Mouse (Mus musculus) midbrain, embryonic 10.5 days (tissue): ENCODE measurements around the gene Ski. TPM values are rescaled to one million over a fixed set of nuclear protein-coding genes. Genes with fewer than 3 reads are reported as not detected.
A peak's percentile ranks its signal among the peaks of the same experiment; 100 is the strongest.

Experiments used
- DNase-seq: peaks from one replicate; pipeline ENCODE4 v3.0.0-alpha.2; 2017; ENCODE audit warnings: low spot score
- H3K27ac ChIP-seq: fragments of 300-500 bp; sonication (generic); replicated peaks from 2 replicates; pipeline ENCODE4 v1.5.1; 2016; ENCODE audit warnings: mild to moderate bottlenecking
- H3K27me3 ChIP-seq: fragments of 300-500 bp; sonication (generic); 2 replicates; pipeline ENCODE4 v1.6.1; 2016; ENCODE audit warnings: low read depth, mild to moderate bottlenecking; ENCODE audit not compliant: poor library complexity, severe bottlenecking
- H3K36me3 ChIP-seq: fragments of 300-500 bp; sonication (generic); 2 replicates; pipeline ENCODE4 v1.6.1; 2016; ENCODE audit warnings: mild to moderate bottlenecking, moderate library complexity
- H3K4me1 ChIP-seq: fragments of 300-500 bp; sonication (generic); 2 replicates; pipeline ENCODE4 v1.6.1; 2016
- H3K4me3 ChIP-seq: fragments of 300-500 bp; sonication (generic); 2 replicates; pipeline ENCODE4 v1.5.1; 2016; ENCODE audit warnings: mild to moderate bottlenecking, moderate library complexity
- H3K9me3 ChIP-seq: fragments of 300-500 bp; sonication (generic); replicated peaks from 2 replicates; pipeline ENCODE4 v1.6.1; 2016; ENCODE audit warnings: mild to moderate bottlenecking
- WGBS: fragments of 180-500 bp; shearing (Covaris S2); methylation state at CpG from one replicate; pipeline ENCODE4 v1.1.7; 2016; 5-methylcytosine and 5-hydroxymethylcytosine counted together
- polyA plus RNA-seq: library from polyadenylated mRNA; unstranded; fragments of >200 nt; fragmentation: Nextera tagmentation; extraction: Ambion mirVana; gene quantifications from 2 replicates; pipeline ENCODE4 v1.2.1, GENCODE M21; 2016

Gene Ski
- polyA plus RNA-seq, 1 experiment from 2014 or later = 10.1 TPM

- Histone ChIP-seq H3K27me3 (peaks cover 14% of the 10 kb centered on the region), H3K9me3 (no peaks in the 10 kb centered on the region), H3K4me1 (peaks cover 58% of the 10 kb centered on the region), H3K36me3 (no peaks in the 10 kb centered on the region), H3K27ac (peak overlapping the region; percentile 30; the same call in 1 of the 2 replicates), H3K4me3 (no peak overlapping the region)
- WGBS = 80% methylated on average over 14 of the region's 14 CpGs
- DNase-seq = no peak
Observed at GRCm38 (mm10) chr4:155146107-155146823, 76.1 kb downstream of the Ski start.

- DNase-seq = no peak
- Histone ChIP-seq H3K4me1 (peaks cover 53% of the 10 kb centered on the region), H3K4me3 (no peak overlapping the region), H3K27me3 (peaks cover 5% of the 10 kb centered on the region), H3K9me3 (no peaks in the 10 kb centered on the region), H3K36me3 (no peaks in the 10 kb centered on the region), H3K27ac (peak overlapping the region; percentile 88)
- WGBS = 48% methylated on average over 4 of the region's 4 CpGs
Observed at GRCm38 (mm10) chr4:155144548-155145180, 77.7 kb downstream of the Ski start.

- Histone ChIP-seq H3K9me3 (no peaks in the 10 kb centered on the region), H3K27me3 (no peaks in the 10 kb centered on the region; the same call in 1 of the 2 replicates), H3K4me3 (peak overlapping the region; percentile 18; the same call in 1 of the 2 replicates), H3K27ac (peak overlapping the region; percentile 88), H3K4me1 (peaks cover 50% of the 10 kb centered on the region), H3K36me3 (no peaks in the 10 kb centered on the region)
- WGBS = 45% methylated on average over 12 of the region's 12 CpGs
- DNase-seq = peak; percentile 75
Observed at GRCm38 (mm10) chr4:155143871-155144502, 78.4 kb downstream of the Ski start.

GRCm38 (mm10) chr4:155143411-155143810 is 79.0 kb downstream of the Ski start:
- Histone ChIP-seq H3K4me3 (no peak overlapping the region), H3K4me1 (peaks cover 47% of the 10 kb centered on the region), H3K36me3 (no peaks in the 10 kb centered on the region), H3K27ac (peak overlapping the region; percentile 88), H3K27me3 (no peaks in the 10 kb centered on the region), H3K9me3 (no peaks in the 10 kb centered on the region)
- WGBS = 55% methylated on average over 2 of the region's 2 CpGs
- no peak for DNase-seq

- Histone ChIP-seq H3K4me1 (peaks cover 47% of the 10 kb centered on the region), H3K27me3 (no peaks in the 10 kb centered on the region), H3K9me3 (no peaks in the 10 kb centered on the region), H3K4me3 (no peak overlapping the region), H3K27ac (peak overlapping the region; percentile 88), H3K36me3 (no peaks in the 10 kb centered on the region)
- DNase-seq = no peak
- 90% methylated on average over 5 of the region's 5 CpGs for WGBS
Observed at GRCm38 (mm10) chr4:155142836-155143235, 79.6 kb downstream of the Ski start.

- WGBS = 76% methylated on average over 12 of the region's 12 CpGs
- no peak overlapping the region; the same call in 1 of the 2 replicates for H3K27ac ChIP-seq
- no peaks in the 10 kb centered on the region for H3K27me3 ChIP-seq
- H3K4me3 ChIP-seq = no peak overlapping the region
- no peaks in the 10 kb centered on the region for H3K9me3 ChIP-seq
- DNase-seq = no peak
- peaks cover 51% of the 10 kb centered on the region for H3K4me1 ChIP-seq
- no peaks in the 10 kb centered on the region for H3K36me3 ChIP-seq
Observed at GRCm38 (mm10) chr4:155140795-155141265, 81.6 kb downstream of the Ski start.

GRCm38 (mm10) chr4:155140150-155140549 is 82.2 kb downstream of the Ski start:
- no peaks in the 10 kb centered on the region for H3K27me3 ChIP-seq
- no peaks in the 10 kb centered on the region for H3K36me3 ChIP-seq
- H3K9me3 ChIP-seq = no peaks in the 10 kb centered on the region
- H3K4me3 ChIP-seq = no peak overlapping the region
- peaks cover 51% of the 10 kb centered on the region for H3K4me1 ChIP-seq
- 93% methylated on average over 2 of the region's 2 CpGs for WGBS
- no peak for DNase-seq
- H3K27ac ChIP-seq = no peak overlapping the region

GRCm38 (mm10) chr4:155139281-155140045 is 82.9 kb downstream of the Ski start:
- no peak for DNase-seq
- Histone ChIP-seq H3K9me3 (no peaks in the 10 kb centered on the region), H3K27me3 (no peaks in the 10 kb centered on the region), H3K4me1 (peaks cover 51% of the 10 kb centered on the region), H3K4me3 (no peak overlapping the region), H3K27ac (no peak overlapping the region; the same call in 1 of the 2 replicates), H3K36me3 (no peaks in the 10 kb centered on the region)
- WGBS = 83% methylated on average over 12 of the region's 12 CpGs

GRCm38 (mm10) chr4:155138451-155138850 is 83.9 kb downstream of the Ski start:
- H3K4me1 ChIP-seq = peaks cover 51% of the 10 kb centered on the region

GRCm38 (mm10) chr4:155137891-155138290 is 84.5 kb downstream of the Ski start:
- Histone ChIP-seq H3K36me3 (no peaks in the 10 kb centered on the region), H3K9me3 (no peaks in the 10 kb centered on the region), H3K27ac (peak overlapping the region; percentile 6; the same call in 1 of the 2 replicates), H3K27me3 (no peaks in the 10 kb centered on the region), H3K4me3 (no peak overlapping the region), H3K4me1 (peaks cover 51% of the 10 kb centered on the region)
- 93% methylated on average over 7 of the region's 7 CpGs for WGBS
- DNase-seq = no peak

More at GRCm38 (mm10) chr4:155138451-155138850, 83.9 kb downstream of the Ski start:
- Histone ChIP-seq H3K36me3 (no peaks in the 10 kb centered on the region), H3K27ac (no peak overlapping the region; the same call in 1 of the 2 replicates), H3K27me3 (no peaks in the 10 kb centered on the region), H3K4me3 (no peak overlapping the region), H3K9me3 (no peaks in the 10 kb centered on the region)
- no peak for DNase-seq
- WGBS = 81% methylated on average over 8 of the region's 8 CpGs

GRCm38 (mm10) chr4:155135909-155136585 is 86.3 kb downstream of the Ski start:
- no peak for DNase-seq
- Histone ChIP-seq H3K4me3 (no peak overlapping the region), H3K27ac (peak overlapping the region; percentile 39), H3K9me3 (no peaks in the 10 kb centered on the region), H3K27me3 (no peaks in the 10 kb centered on the region), H3K36me3 (no peaks in the 10 kb centered on the region), H3K4me1 (peaks cover 63% of the 10 kb centered on the region)
- 61% methylated on average over 5 of the region's 5 CpGs for WGBS
